ENCODE assay signal across 25 mouse cellular contexts in the genomic region with DNA sequence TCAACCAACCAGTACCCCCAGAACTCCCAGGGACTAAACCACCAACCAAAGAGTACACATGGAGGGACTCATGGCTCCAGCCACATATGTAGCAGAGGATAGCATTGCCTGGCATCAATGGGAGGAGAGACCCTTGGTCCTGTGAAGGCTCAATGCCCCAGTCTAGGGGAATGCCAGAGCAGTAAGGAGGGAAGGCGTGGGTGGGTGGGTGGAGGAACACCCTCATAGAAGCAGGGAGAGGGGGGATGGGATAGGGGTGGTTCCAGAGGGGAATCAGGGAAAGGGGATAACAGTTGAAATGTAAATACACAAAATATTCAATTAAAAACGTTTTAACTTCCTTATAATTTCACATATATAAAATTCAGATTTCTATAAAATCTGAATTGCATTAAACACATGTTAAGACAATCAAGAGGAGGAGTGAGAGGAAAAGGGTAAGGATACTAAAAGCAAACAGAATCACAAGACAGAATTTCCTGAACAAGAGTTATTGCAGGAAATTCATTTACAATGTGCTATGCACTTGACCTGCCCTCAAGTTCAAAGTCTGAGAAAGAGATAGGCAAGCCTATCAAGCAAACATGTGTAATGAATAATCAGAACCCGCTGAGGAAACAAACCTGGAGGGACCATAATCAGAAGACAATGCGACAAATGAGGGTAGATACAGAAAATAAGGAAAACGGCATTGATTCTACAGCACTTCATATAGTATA.
DNase-seq lines count a peak whose midpoint lies in the region; ATAC-seq and TF ChIP-seq lines count a peak whose summit lies in the region.
"Had no signal": no experiment of that assay in that cellular context is flagged by ENCODE, and none has a peak within 500 bp of the region (broad histone marks: within the 10 kb centered on the region; RNA-seq: fewer than 3 reads in every experiment).

No protein-coding gene starts in this region.

- no peak for TF ChIP-seq CTCF in kidney, adult 2 months (conservative IDR thresholded peaks at IDR 0.05; ENCODE audit: insufficient read depth, insufficient read length, low read depth, low read length)

- ATAC-seq in intestine, embryonic 14.5 days (replicated peaks; ENCODE audit: low FRiP score, low TSS enrichment, low read depth) = peak; percentile 64; the same call in 1 of the 2 replicates
- ATAC-seq in intestine, embryonic 16.5 days = peak; percentile 93
- ATAC-seq: forebrain, embryonic 14.5 days; forebrain, postnatal 0 days; Patski had no signal

- no peaks in the 10 kb centered on the region for H3K27me3 ChIP-seq in kidney, adult 2 months (replicated peaks; ENCODE audit: control insufficient read depth, insufficient read depth, low read length)
- no peaks in the 10 kb centered on the region for H3K27me3 ChIP-seq in intestine, embryonic 14.5 days (replicated peaks; ENCODE audit: control insufficient read depth, insufficient read depth, low read length)
- H3K27me3 ChIP-seq in intestine, embryonic 16.5 days (replicated peaks; ENCODE audit: control insufficient read depth, insufficient read depth, low read length) = no peaks in the 10 kb centered on the region
- H3K27me3 ChIP-seq: CH12.LX; heart, embryonic 13.5 days; hindbrain, embryonic 12.5 days; hindbrain, embryonic 15.5 days; Patski had no signal

- no peak overlapping the region for H3K27ac ChIP-seq in kidney, adult 2 months (ENCODE audit: insufficient read depth, low read depth, low read length)
- no peak overlapping the region for H3K27ac ChIP-seq in intestine, embryonic 14.5 days (ENCODE audit: low read depth)
- H3K27ac ChIP-seq in intestine, embryonic 16.5 days (ENCODE audit: low read length) = no peak overlapping the region
- H3K27ac ChIP-seq: forebrain, embryonic 10.5 days; heart, adult 2 months; heart, embryonic 10.5 days; heart, embryonic 13.5 days; hindbrain, embryonic 12.5 days; hindbrain, embryonic 15.5 days had no signal

- H3K4me2 ChIP-seq in intestine, embryonic 14.5 days (ENCODE audit: low read length) = no peak overlapping the region
- H3K4me2 ChIP-seq in intestine, embryonic 16.5 days (ENCODE audit: low read depth, low read length) = no peak overlapping the region
- H3K4me2 ChIP-seq: heart, embryonic 13.5 days; hindbrain, embryonic 12.5 days; hindbrain, embryonic 15.5 days had no signal

- WGBS in kidney, adult 2 months = 41% methylated on average over 5 of the region's 5 CpGs
- WGBS in intestine, embryonic 14.5 days = 55% methylated on average over 5 of the region's 5 CpGs
- WGBS in intestine, embryonic 16.5 days = 47% methylated on average over 5 of the region's 5 CpGs

- DNase-seq in kidney, adult 2 months = peak; percentile 1
- DNase-seq in kidney, postnatal 10 days = no peak
- DNase-seq in intestine, embryonic 14.5 days (ENCODE audit: low spot score) = no peak
- DNase-seq in thymus, postnatal 0 days (ENCODE audit: low spot score) = no peak
- DNase-seq in gastrocnemius, adult 18-20 months (ENCODE audit: low spot score) = no peak
- DNase-seq: adrenal gland, postnatal 10 days; adrenal gland, postnatal 36 days; B cell, adult 2 months; cerebellum, adult 18-20 months; cerebellum, adult 9-10 months; cerebellum, postnatal 14 days; forebrain, postnatal 0 days; gastrocnemius, postnatal 25 days; heart, adult 2 months; heart, postnatal 14 days had no signal

- TF ChIP-seq POLR2A in kidney, adult 2 months (IDR thresholded peaks at IDR 0.05; ENCODE audit: low read depth, low read length) = no peak

- no peak overlapping the region for H3K4me3 ChIP-seq in kidney, adult 2 months (ENCODE audit: insufficient read depth, low read depth, low read length)
- H3K4me3 ChIP-seq in intestine, embryonic 14.5 days (ENCODE audit: low read depth, low read length) = no peak overlapping the region
- no peak overlapping the region for H3K4me3 ChIP-seq in intestine, embryonic 16.5 days (ENCODE audit: low read length)
- H3K4me3 ChIP-seq: forebrain, embryonic 10.5 days; heart, adult 2 months; heart, embryonic 10.5 days; heart, embryonic 13.5 days; hindbrain, embryonic 12.5 days; hindbrain, embryonic 15.5 days had no signal

- H3K36me3 ChIP-seq in kidney, adult 2 months (ENCODE audit: control insufficient read depth, insufficient read depth, low read length) = no peaks in the 10 kb centered on the region
- no peaks in the 10 kb centered on the region for H3K36me3 ChIP-seq in intestine, embryonic 14.5 days (ENCODE audit: control insufficient read depth, insufficient read depth, low read length)
- no peaks in the 10 kb centered on the region for H3K36me3 ChIP-seq in intestine, embryonic 16.5 days (ENCODE audit: control insufficient read depth, insufficient read depth, low read length)
- H3K36me3 ChIP-seq: forebrain, embryonic 10.5 days; heart, embryonic 10.5 days; heart, embryonic 13.5 days; hindbrain, embryonic 12.5 days; hindbrain, embryonic 15.5 days had no signal

- H3K9me3 ChIP-seq in intestine, embryonic 14.5 days (ENCODE audit: control insufficient read depth, low read length) = no peaks in the 10 kb centered on the region
- H3K9me3 ChIP-seq in intestine, embryonic 16.5 days (ENCODE audit: control insufficient read depth, low read length) = no peaks in the 10 kb centered on the region
- H3K9me3 ChIP-seq: forebrain, embryonic 10.5 days; G1E; heart, embryonic 10.5 days; heart, embryonic 13.5 days; hindbrain, embryonic 12.5 days; hindbrain, embryonic 15.5 days had no signal

- no peak overlapping the region for H3K9ac ChIP-seq in intestine, embryonic 14.5 days (ENCODE audit: low read length)
- H3K9ac ChIP-seq in intestine, embryonic 16.5 days (ENCODE audit: low read depth, low read length) = no peak overlapping the region
- H3K9ac ChIP-seq: forebrain, postnatal 0 days; heart, embryonic 13.5 days; hindbrain, embryonic 12.5 days; hindbrain, embryonic 15.5 days had no signal

- no peaks in the 10 kb centered on the region for H3K4me1 ChIP-seq in kidney, adult 2 months (ENCODE audit: control insufficient read depth, insufficient read depth, low read length)
- no peaks in the 10 kb centered on the region for H3K4me1 ChIP-seq in intestine, embryonic 14.5 days (replicated peaks; ENCODE audit: control insufficient read depth, insufficient read depth, low read length)
- 0 out of 2 replicates have a peak, but pooled peaks cover 3% of the 10 kb centered on the region for H3K4me1 ChIP-seq in intestine, embryonic 16.5 days (ENCODE audit: control insufficient read depth, insufficient read depth, low read length)
- H3K4me1 ChIP-seq: heart, embryonic 10.5 days; heart, embryonic 13.5 days; hindbrain, embryonic 12.5 days; hindbrain, embryonic 15.5 days had no signal
